Mouse (Mus musculus) cerebellum, adult 9-10 months (tissue): ENCODE measurements around the gene Nhp2.
A peak's percentile ranks its signal among the peaks of the same experiment; 100 is the strongest.

ENCODE experiments used
- DNase-seq: peaks from one replicate; pipeline ENCODE4 v3.0.0; 2022

Gene Nhp2

GRCm38 (mm10) chr11:51637971-51638414 is 18.5 kb downstream of the Nhp2 start:
- DNase-seq = no peak

GRCm38 (mm10) chr11:51638497-51638896 is 19.0 kb downstream of the Nhp2 start:
- DNase-seq = peak; percentile 8

- peak; percentile 17 for DNase-seq
Measured at GRCm38 (mm10) chr11:51640748-51641147, 21.2 kb downstream of the Nhp2 start.

GRCm38 (mm10) chr11:51643202-51643601 is 23.7 kb downstream of the Nhp2 start:
- DNase-seq = peak; percentile 41

- DNase-seq = peak; percentile 60
Measured at GRCm38 (mm10) chr11:51643761-51644160, 24.2 kb downstream of the Nhp2 start.

GRCm38 (mm10) chr11:51644217-51644616 is 24.7 kb downstream of the Nhp2 start:
- peak; percentile 8 for DNase-seq

GRCm38 (mm10) chr11:51645293-51645692 is 25.8 kb downstream of the Nhp2 start:
- DNase-seq = peak; percentile 23

- no peak for DNase-seq
Measured at GRCm38 (mm10) chr11:51646245-51646644, 26.7 kb downstream of the Nhp2 start.

- DNase-seq = peak; percentile 10
Measured at GRCm38 (mm10) chr11:51646751-51647667, 27.5 kb downstream of the Nhp2 start.

GRCm38 (mm10) chr11:51648566-51648965 is 29.0 kb downstream of the Nhp2 start:
- DNase-seq = peak; percentile 26

- DNase-seq = peak; percentile 20
Measured at GRCm38 (mm10) chr11:51649111-51649888, 29.8 kb downstream of the Nhp2 start.

- no peak for DNase-seq
Measured at GRCm38 (mm10) chr11:51649889-51650199, 30.3 kb downstream of the Nhp2 start.

- DNase-seq = peak; percentile 22
Measured at GRCm38 (mm10) chr11:51650261-51650660, 30.7 kb downstream of the Nhp2 start.

- DNase-seq = peak; percentile 32
Measured at GRCm38 (mm10) chr11:51650691-51651515, 31.4 kb downstream of the Nhp2 start, which contains the start of the genes N4bp3 and D930048N14Rik. Gene N4bp3, minus strand, starts transcription at chr11:51650842. Gene D930048N14Rik, plus strand, starts transcription at chr11:51650954.

- DNase-seq = no peak
Measured at GRCm38 (mm10) chr11:51652889-51653418, 33.4 kb downstream of the Nhp2 start.

- no peak for DNase-seq
Measured at GRCm38 (mm10) chr11:51653736-51654135, 34.2 kb downstream of the Nhp2 start.

- DNase-seq = no peak
Measured at GRCm38 (mm10) chr11:51654891-51655290, 35.4 kb downstream of the Nhp2 start.

GRCm38 (mm10) chr11:51656798-51657521 is 37.4 kb downstream of the Nhp2 start:
- no peak for DNase-seq

- no peak for DNase-seq
Measured at GRCm38 (mm10) chr11:51658291-51658690, 38.8 kb downstream of the Nhp2 start.

- DNase-seq = no peak
Measured at GRCm38 (mm10) chr11:51658705-51659104, 39.2 kb downstream of the Nhp2 start.

- DNase-seq = no peak
Measured at GRCm38 (mm10) chr11:51661867-51662365, 42.4 kb downstream of the Nhp2 start.

GRCm38 (mm10) chr11:51662632-51663031 is 43.1 kb downstream of the Nhp2 start:
- no peak for DNase-seq
